In the genomic region with DNA sequence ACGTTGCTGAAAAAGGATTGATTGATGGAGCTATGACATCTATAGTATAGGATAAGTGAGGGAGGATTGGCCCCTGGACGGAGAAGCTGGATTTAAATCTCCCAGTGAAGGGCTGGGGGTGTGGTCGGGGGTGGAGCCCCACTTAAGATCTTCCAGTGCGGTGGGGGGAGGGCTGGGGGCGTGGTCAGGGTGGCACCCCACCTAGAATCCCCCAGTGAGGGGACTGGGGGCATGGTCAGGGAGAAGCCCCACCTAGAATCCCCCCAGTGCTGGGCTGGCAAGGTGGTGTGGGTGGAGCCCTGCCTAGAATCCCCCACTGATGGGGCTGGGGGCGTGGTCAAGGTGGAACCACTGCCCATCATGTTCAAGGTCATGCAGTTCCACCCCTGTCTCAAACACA, we compare ENCODE assay signal across 22 mouse cellular contexts. TPM values are rescaled to one million over a fixed set of nuclear protein-coding genes. Genes with fewer than 3 reads are reported as not detected.
DNase-seq lines count a peak whose midpoint lies in the region; ATAC-seq and TF ChIP-seq lines count a peak whose summit lies in the region.
"Had no signal": no experiment of that assay in that cellular context is flagged by ENCODE, and none has a peak within 500 bp of the region (broad histone marks: within the 10 kb centered on the region; RNA-seq: fewer than 3 reads in every experiment).

No protein-coding gene starts in this region.

- H3K9me3 ChIP-seq in forebrain, postnatal 0 days (ENCODE audit: low read length) = no peaks in the 10 kb centered on the region
- H3K9me3 ChIP-seq: forebrain, embryonic 10.5 days; hindbrain, embryonic 12.5 days; hindbrain, embryonic 15.5 days; intestine, embryonic 15.5 days had no signal

- peaks cover 2% of the 10 kb centered on the region for H3K27me3 ChIP-seq in forebrain, postnatal 0 days (ENCODE audit: insufficient read depth, low read length)
- H3K27me3 ChIP-seq: CH12.LX had no signal

- no peak overlapping the region for H3K27ac ChIP-seq in forebrain, postnatal 0 days (ENCODE audit: low read depth, low read length)
- H3K27ac ChIP-seq: forebrain, embryonic 10.5 days; hindbrain, embryonic 12.5 days; hindbrain, embryonic 15.5 days; intestine, embryonic 15.5 days had no signal

- no peaks in the 10 kb centered on the region for H3K4me1 ChIP-seq in forebrain, postnatal 0 days (ENCODE audit: insufficient read depth)
- H3K4me1 ChIP-seq: hindbrain, embryonic 12.5 days had no signal

- no peak for TF ChIP-seq CTCF in forebrain, postnatal 0 days (IDR thresholded peaks at IDR 0.05; ENCODE audit: low read depth)

- H3K4me2 ChIP-seq in forebrain, postnatal 0 days (ENCODE audit: low read depth) = no peak overlapping the region
- H3K4me2 ChIP-seq: heart, embryonic 11.5 days; hindbrain, embryonic 12.5 days; hindbrain, embryonic 15.5 days; intestine, embryonic 15.5 days had no signal

- H3K9ac ChIP-seq in forebrain, postnatal 0 days = no peak overlapping the region
- H3K9ac ChIP-seq: hindbrain, embryonic 12.5 days; hindbrain, embryonic 15.5 days; intestine, embryonic 15.5 days had no signal

- H3K4me3 ChIP-seq in forebrain, postnatal 0 days (ENCODE audit: low read depth, low read length) = no peak overlapping the region
- H3K4me3 ChIP-seq: forebrain, embryonic 10.5 days; hindbrain, embryonic 12.5 days; hindbrain, embryonic 15.5 days; intestine, embryonic 15.5 days had no signal

- peak; percentile 39 for DNase-seq in CD4-positive helper T cell, adult 2 months (ENCODE audit: low read depth, low spot score)
- peak; percentile 94 for DNase-seq in ES-CJ7 (ENCODE audit: low read depth, low spot score)
- peak; percentile 76 for DNase-seq in ZHBTc4 (ENCODE audit: low read depth, low spot score)
- no peak for DNase-seq in ovary, postnatal 36 days (ENCODE audit: low spot score)
- DNase-seq in forebrain, postnatal 0 days = no peak
- no peak for DNase-seq in kidney, postnatal 36 days
- DNase-seq: adrenal gland, postnatal 10 days; adrenal gland, postnatal 36 days; cerebellum, adult 18-20 months; cerebellum, adult 9-10 months; cerebellum, postnatal 14 days; gastrocnemius, postnatal 10 days; heart, adult 11 months; kidney, adult 11 months; kidney, adult 8-10 months had no signal

- WGBS in forebrain, postnatal 0 days = 38% methylated on average over 6 of the region's 6 CpGs

- ATAC-seq in forebrain, postnatal 0 days = no peak
- ATAC-seq: forebrain, embryonic 14.5 days; intestine, embryonic 15.5 days had no signal

- H3K36me3 ChIP-seq in forebrain, postnatal 0 days (ENCODE audit: insufficient read depth) = no peaks in the 10 kb centered on the region
- H3K36me3 ChIP-seq: forebrain, embryonic 10.5 days; hindbrain, embryonic 12.5 days; hindbrain, embryonic 15.5 days; intestine, embryonic 15.5 days had no signal

RNA-seq across cellular contexts. Expression of gene S1pr4, which starts 7.2 kb away (rescaled TPM):
- total RNA-seq in forebrain, postnatal 0 days (2014; rRNA removed) = 0.38 TPM in 1 of 2 replicates, not detected in the other
- 0.31 and 0.39 TPM in 2 replicates for polyA plus RNA-seq in forebrain, postnatal 0 days (2015; fragmentation: Nextera tagmentation; extraction: Ambion mirVana)

RNA-seq across cellular contexts. Expression of gene Ncln, which starts 10.9 kb away (rescaled TPM):
- 83.3 and 105 TPM in 2 replicates for total RNA-seq in forebrain, postnatal 0 days (2014; rRNA removed)
- polyA plus RNA-seq in forebrain, postnatal 0 days (2015; fragmentation: Nextera tagmentation; extraction: Ambion mirVana) = 57.1 and 65.0 TPM in 2 replicates

RNA-seq across cellular contexts. Expression of gene Gna15, which starts 16.9 kb away (rescaled TPM):
- 1.3 and 1.5 TPM in 2 replicates for total RNA-seq in forebrain, postnatal 0 days (2014; rRNA removed)
- polyA plus RNA-seq in forebrain, postnatal 0 days (2015; fragmentation: Nextera tagmentation; extraction: Ambion mirVana) = 1.3 and 1.6 TPM in 2 replicates

RNA-seq across cellular contexts. Expression of gene Celf5, which starts 24.6 kb away (rescaled TPM):
- total RNA-seq in forebrain, postnatal 0 days (2014; rRNA removed) = 122 and 166 TPM in 2 replicates
- polyA plus RNA-seq in forebrain, postnatal 0 days (2015; fragmentation: Nextera tagmentation; extraction: Ambion mirVana) = 59.9 and 71.3 TPM in 2 replicates

RNA-seq across cellular contexts. Expression of gene Gna11, which starts 37.9 kb away (rescaled TPM):
- 110 and 114 TPM in 2 replicates for total RNA-seq in forebrain, postnatal 0 days (2014; rRNA removed)
- polyA plus RNA-seq in forebrain, postnatal 0 days (2015; fragmentation: Nextera tagmentation; extraction: Ambion mirVana) = 126 and 133 TPM in 2 replicates

Comparison
In these comparisons a context has a peak if more than half of its experiments do, and no peak if none do; other contexts are left out.
1. DNase-seq: peak in CD4-positive helper T cell, adult 2 months (single experiment), ES-CJ7 (single experiment) and ZHBTc4 (single experiment); none in ovary, postnatal 36 days (single experiment), forebrain, postnatal 0 days (single experiment) and kidney, postnatal 36 days (0 of 2).